Mouse (Mus musculus) kidney, postnatal 0 days (tissue): ENCODE measurements around the gene Npw. TPM values are rescaled to one million over a fixed set of nuclear protein-coding genes. Genes with fewer than 3 reads are reported as not detected.
A peak's percentile ranks its signal among the peaks of the same experiment; 100 is the strongest.

Experiments used
- ATAC-seq: fragments of 200-750 bp; cut with Nextera tagmentation; replicated peaks from 2 replicates; pipeline ENCODE4 v1.8.0; 2017; ENCODE audit warnings: low read depth, moderate number of reproducible peaks, moderate TSS enrichment, moderate library complexity; ENCODE audit not compliant: low FRiP score
- DNase-seq: peaks from one replicate; pipeline ENCODE4 v3.0.0-alpha.2; 2016; ENCODE audit warnings: low spot score
- H3K27ac ChIP-seq: fragments of 300-500 bp; sonication (generic); 2 replicates; pipeline ENCODE4 v1.5.1; 2014; ENCODE audit warnings: mild to moderate bottlenecking
- H3K27me3 ChIP-seq: fragments of 300-500 bp; sonication (generic); 2 replicates; pipeline ENCODE4 v1.6.1; 2014; ENCODE audit warnings: low read length, mixed read lengths; ENCODE audit not compliant: insufficient read depth
- H3K36me3 ChIP-seq: fragments of 300-500 bp; sonication (generic); 2 replicates; pipeline ENCODE4 v1.6.1; 2014; ENCODE audit warnings: low read length, mixed read lengths; ENCODE audit not compliant: insufficient read depth
- H3K4me1 ChIP-seq: fragments of 300-500 bp; sonication (generic); replicated peaks from 2 replicates; pipeline ENCODE4 v1.6.1; 2014; ENCODE audit warnings: antibody characterized with exemption, low read length, mixed read lengths; ENCODE audit not compliant: insufficient read depth
- H3K4me2 ChIP-seq: fragments of 300-500 bp; sonication (generic); 2 replicates; pipeline ENCODE4 v1.6.1; 2014; ENCODE audit warnings: mild to moderate bottlenecking, low read length, moderate library complexity, mixed read lengths
- H3K4me3 ChIP-seq: fragments of 300-500 bp; sonication (generic); replicated peaks from 2 replicates; pipeline ENCODE4 v1.5.1; 2014; ENCODE audit warnings: low read depth, low read length
- H3K9ac ChIP-seq: fragments of 300-500 bp; sonication (generic); 2 replicates; pipeline ENCODE4 v1.6.1; 2014; ENCODE audit warnings: low read depth, low read length
- H3K9me3 ChIP-seq: fragments of 300-500 bp; sonication (generic); replicated peaks from 2 replicates; pipeline ENCODE4 v1.6.1; 2016; ENCODE audit warnings: low read length, inconsistent platforms, mixed read lengths
- CTCF ChIP-seq: IDR thresholded peaks from 2 replicates; pipeline ENCODE4 v1.5.1; 2016; ENCODE audit warnings: antibody characterized with exemption, low read depth, mild to moderate bottlenecking, moderate library complexity
- WGBS: fragments of 180-500 bp; shearing (Covaris S2); extraction: QIAGEN DNeasy Blood & Tissue Kit; methylation state at CpG from one replicate; pipeline ENCODE4 v1.1.7; 2014; 5-methylcytosine and 5-hydroxymethylcytosine counted together
- polyA plus RNA-seq: library from polyadenylated mRNA; unstranded; fragments of >200 nt; fragmentation: Nextera tagmentation; extraction: Ambion mirVana; gene quantifications from 2 replicates; pipeline ENCODE4 v1.2.1, GENCODE M21; 2015

The Npw gene
- polyA plus RNA-seq, 1 experiment from 2014 or later, result 0.32 TPM

DNA sequence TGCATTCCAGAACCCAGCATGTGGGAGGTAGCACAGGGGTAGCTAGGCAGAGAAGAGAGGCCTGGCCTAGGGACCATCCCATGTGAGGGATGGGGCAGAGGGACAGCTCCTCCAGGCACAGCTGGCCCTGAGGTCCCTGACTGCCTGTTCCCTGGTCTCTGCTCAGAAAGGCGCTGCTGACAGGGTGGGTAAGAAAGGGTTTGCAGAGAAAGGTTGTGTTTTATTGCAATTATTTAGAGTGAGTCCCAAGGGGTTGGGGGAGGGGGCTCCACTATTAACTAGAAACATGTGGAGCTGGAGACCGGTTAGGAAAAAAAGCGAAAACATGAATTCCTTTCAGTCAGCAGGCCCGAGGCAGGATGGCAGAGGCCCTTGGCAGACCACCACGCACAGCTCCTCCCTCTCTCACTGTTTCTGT lies 18.7 kb downstream of the Npw start:
- H3K9ac ChIP-seq, result no peak overlapping the region
- H3K4me3 ChIP-seq, result no peak overlapping the region
- peak; percentile 57 for DNase-seq
- peak overlapping the region; percentile 80 for H3K27ac ChIP-seq
- ATAC-seq, result peak; percentile 12; the same call in 1 of the 2 replicates
- 44% methylated on average over 5 of the region's 5 CpGs for WGBS
- H3K27me3 ChIP-seq, result no peaks in the 10 kb centered on the region
- H3K9me3 ChIP-seq, result no peaks in the 10 kb centered on the region
- peaks cover 16% of the 10 kb centered on the region; the same call in 1 of the 2 replicates for H3K36me3 ChIP-seq
- peaks cover 23% of the 10 kb centered on the region for H3K4me1 ChIP-seq
- no peak for TF ChIP-seq CTCF
- H3K4me2 ChIP-seq, result no peak overlapping the region

DNA sequence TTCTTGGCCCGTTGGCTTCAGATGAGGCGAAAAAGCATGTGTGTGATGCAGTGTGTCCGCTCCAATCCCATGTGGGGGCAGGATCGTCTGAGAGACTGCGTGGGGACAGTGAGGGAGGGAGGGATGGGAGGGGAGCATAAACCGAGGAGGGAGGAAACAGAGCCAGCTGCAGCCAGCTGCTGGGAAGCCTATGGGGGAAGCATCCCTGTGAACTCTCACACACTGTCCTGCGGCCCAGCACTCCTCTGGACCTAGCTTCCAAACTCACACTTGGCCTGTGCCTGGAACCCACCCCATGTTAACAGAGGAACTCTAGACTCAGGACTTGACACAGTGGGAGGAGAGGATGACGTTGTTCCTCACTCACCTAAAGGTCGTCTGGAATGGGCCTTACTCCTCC lies 19.4 kb downstream of the Npw start:
- TF ChIP-seq CTCF, result no peak
- Histone ChIP-seq H3K4me3 (no peak overlapping the region), H3K4me1 (peaks cover 15% of the 10 kb centered on the region; the same call in 1 of the 2 replicates), H3K9ac (0 out of 2 replicates have a peak overlapping the region, but pooled peaks have one; percentile 4), H3K27ac (peak overlapping the region; percentile 80), H3K27me3 (no peaks in the 10 kb centered on the region), H3K4me2 (no peak overlapping the region), H3K9me3 (no peaks in the 10 kb centered on the region), H3K36me3 (peaks cover 16% of the 10 kb centered on the region; the same call in 1 of the 2 replicates)
- 25% methylated on average over 9 of the region's 9 CpGs for WGBS
- DNase-seq (peak; percentile 89), ATAC-seq (peak; percentile 78)

DNA sequence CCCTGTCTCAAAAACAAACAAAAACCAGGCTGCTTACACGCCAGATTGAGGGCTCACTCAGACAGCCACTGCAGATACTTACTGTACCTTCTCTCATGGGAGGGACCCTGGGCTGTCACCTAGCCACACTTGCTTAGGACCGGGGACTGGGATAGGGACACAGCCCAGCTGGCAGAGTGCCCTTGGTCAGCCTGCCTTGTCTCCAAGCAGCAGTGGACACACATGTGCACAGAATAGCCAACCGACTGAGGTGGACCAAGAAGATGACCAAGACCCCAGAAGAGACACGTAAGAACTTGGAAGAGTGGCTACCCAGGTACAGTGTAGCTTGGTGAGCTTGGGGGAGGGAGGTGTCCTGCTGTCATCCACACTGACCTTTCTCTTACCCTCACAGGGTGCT lies 20.0 kb downstream of the Npw start:
- DNase-seq (no peak), ATAC-seq (no peak)
- Histone ChIP-seq H3K27me3 (no peaks in the 10 kb centered on the region), H3K4me3 (no peak overlapping the region), H3K4me2 (no peak overlapping the region), H3K36me3 (peaks cover 16% of the 10 kb centered on the region; the same call in 1 of the 2 replicates), H3K9ac (no peak overlapping the region), H3K27ac (peak overlapping the region; percentile 80; the same call in 1 of the 2 replicates), H3K4me1 (peaks cover 12% of the 10 kb centered on the region; the same call in 1 of the 2 replicates), H3K9me3 (no peaks in the 10 kb centered on the region)
- 81% methylated on average over 4 of the region's 4 CpGs for WGBS
- TF ChIP-seq CTCF, result no peak

DNA sequence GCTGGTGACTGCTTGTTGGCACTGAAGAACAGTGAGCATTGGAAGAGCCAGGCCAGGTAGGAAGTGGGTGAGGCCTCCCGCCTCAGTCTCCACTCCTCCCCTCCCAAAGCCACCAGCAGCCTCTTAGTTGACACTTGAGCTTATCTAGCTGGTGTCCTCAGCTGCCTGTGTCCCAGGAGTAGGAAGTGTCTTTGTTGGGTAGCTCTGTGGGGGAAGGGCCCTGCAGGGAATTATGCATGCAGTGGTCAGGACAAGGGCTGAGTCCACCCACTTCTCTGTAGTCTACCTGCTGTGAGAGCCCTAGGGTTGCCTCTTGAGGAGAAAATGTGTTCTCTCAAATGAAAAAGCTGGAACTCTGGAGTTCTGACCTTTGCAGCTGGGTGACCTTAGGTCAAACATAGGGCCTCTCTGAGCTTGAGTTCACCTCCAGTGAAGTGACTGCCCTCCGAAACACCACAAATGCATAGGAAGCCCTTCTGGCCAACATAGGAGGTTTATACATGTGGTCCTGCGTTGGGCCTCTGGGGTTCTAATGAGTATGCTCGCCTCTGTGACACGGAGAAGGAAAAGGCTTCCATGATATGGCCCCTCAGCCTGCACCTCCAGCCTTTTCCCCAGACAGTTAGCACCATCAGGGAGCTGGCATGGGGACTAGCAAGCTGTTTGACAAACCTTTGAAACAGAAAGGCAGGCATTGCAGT lies 21.3 kb downstream of the Npw start:
- no peak overlapping the region for H3K9ac ChIP-seq
- peaks cover 11% of the 10 kb centered on the region; the same call in 1 of the 2 replicates for H3K36me3 ChIP-seq
- H3K27ac ChIP-seq, result no peak overlapping the region
- no peaks in the 10 kb centered on the region for H3K27me3 ChIP-seq
- H3K4me3 ChIP-seq, result no peak overlapping the region
- DNase-seq, result no peak
- TF ChIP-seq CTCF, result no peak
- ATAC-seq, result no peak
- H3K4me1 ChIP-seq, result peaks cover 17% of the 10 kb centered on the region
- 74% methylated on average over 5 of the region's 5 CpGs for WGBS
- H3K4me2 ChIP-seq, result no peak overlapping the region
- no peaks in the 10 kb centered on the region for H3K9me3 ChIP-seq

DNA sequence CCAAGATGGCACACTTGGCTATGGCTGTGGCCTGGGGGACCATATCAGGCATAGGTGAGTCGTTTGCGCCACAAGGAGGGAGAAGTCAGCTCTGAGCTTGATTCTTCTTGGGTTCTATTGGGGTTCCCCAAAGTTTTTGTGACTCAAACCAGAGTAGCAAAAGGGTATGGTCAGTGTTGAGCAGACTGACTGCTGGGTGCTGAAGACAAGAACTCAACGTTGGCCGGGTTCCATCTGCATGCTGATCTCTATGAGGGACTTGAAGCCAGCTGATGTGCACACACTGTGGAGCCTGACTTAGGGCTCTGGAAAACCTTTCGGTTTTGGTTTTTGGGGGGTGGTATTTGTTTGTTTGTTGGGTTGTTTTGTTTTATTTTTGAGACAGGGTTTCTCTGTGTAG lies 22.6 kb downstream of the Npw start:
- Histone ChIP-seq H3K4me2 (no peak overlapping the region), H3K4me1 (peaks cover 22% of the 10 kb centered on the region), H3K9me3 (no peaks in the 10 kb centered on the region), H3K36me3 (peaks cover 8% of the 10 kb centered on the region; the same call in 1 of the 2 replicates), H3K27ac (no peak overlapping the region), H3K9ac (no peak overlapping the region), H3K4me3 (no peak overlapping the region), H3K27me3 (no peaks in the 10 kb centered on the region)
- WGBS, result 91% methylated on average over 5 of the region's 5 CpGs
- TF ChIP-seq CTCF, result no peak
- no peak for DNase-seq
- no peak for ATAC-seq

DNA sequence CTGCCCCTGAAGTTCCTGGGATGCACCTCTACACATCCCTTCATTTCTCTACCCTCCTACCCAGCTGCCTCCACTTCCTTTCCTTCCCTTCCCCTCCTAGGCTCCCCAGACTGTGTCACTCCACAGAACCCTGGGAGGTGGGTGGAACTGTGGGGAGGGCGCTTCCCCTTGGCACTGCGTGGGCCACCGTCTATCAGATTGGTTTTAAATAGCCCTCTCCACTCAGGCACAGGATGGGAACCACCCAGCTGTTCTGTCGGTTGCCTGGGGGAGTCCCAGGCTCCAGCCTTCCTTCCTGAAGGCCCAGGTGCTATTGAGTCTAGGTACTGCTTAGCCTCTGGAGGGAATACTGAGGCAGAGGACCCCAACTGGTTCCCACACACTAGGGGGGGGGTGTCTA lies 23.2 kb downstream of the Npw start:
- no peak for TF ChIP-seq CTCF
- no peak overlapping the region for H3K4me2 ChIP-seq
- DNase-seq (no peak), ATAC-seq (no peak)
- no peaks in the 10 kb centered on the region for H3K27me3 ChIP-seq
- H3K36me3 ChIP-seq, result peaks cover 12% of the 10 kb centered on the region
- peaks cover 21% of the 10 kb centered on the region for H3K4me1 ChIP-seq
- no peak overlapping the region for H3K4me3 ChIP-seq
- H3K27ac ChIP-seq, result no peak overlapping the region
- no peaks in the 10 kb centered on the region for H3K9me3 ChIP-seq
- 62% methylated on average over 4 of the region's 4 CpGs for WGBS
- no peak overlapping the region for H3K9ac ChIP-seq
